Mouse (Mus musculus): ENCODE measurements around the gene Tmem220. TPM values are rescaled to one million over a fixed set of nuclear protein-coding genes. Genes with fewer than 3 reads are reported as not detected.
A peak's percentile ranks its signal among the peaks of the same experiment; 100 is the strongest.

Gene Tmem220
- polyA plus RNA-seq, 1 experiment from 2014 or later = 0.50 TPM

DNA sequence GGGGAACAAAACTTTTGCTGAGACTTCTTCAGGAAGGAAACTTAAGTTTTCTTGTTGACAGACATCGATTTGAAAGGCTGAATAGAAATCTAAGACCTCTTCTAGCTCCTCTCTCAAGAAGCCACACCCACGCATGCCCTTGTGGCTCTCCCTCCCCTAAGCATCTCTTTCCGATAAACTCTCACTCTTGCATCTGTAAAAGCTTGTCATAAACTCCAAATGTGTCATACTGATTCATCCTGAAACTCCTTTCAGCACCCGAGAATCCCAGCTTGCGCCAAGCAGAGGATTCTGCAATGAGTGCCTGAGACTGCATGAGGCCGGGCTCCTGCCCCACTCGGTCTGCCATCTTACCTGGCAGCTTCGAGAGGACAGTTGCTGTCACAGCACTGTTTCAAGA, 23.5 kb downstream of the Tmem220 start:
- H3K36me3 ChIP-seq (ENCODE audit: control insufficient read depth, insufficient read depth, low read length) = no peaks in the 10 kb centered on the region
- H3K4me2 ChIP-seq (ENCODE audit: low read length) = no peak overlapping the region
- no peak overlapping the region for H3K27ac ChIP-seq (ENCODE audit: low read depth, low read length)
- ATAC-seq = no peak
- H3K9me3 ChIP-seq (ENCODE audit: control insufficient read depth, low read length) = no peaks in the 10 kb centered on the region
- H3K4me1 ChIP-seq (ENCODE audit: control insufficient read depth, insufficient read depth, low read depth, low read length) = peaks cover 10% of the 10 kb centered on the region
- H3K4me3 ChIP-seq (ENCODE audit: low read length) = no peak overlapping the region
- no peak overlapping the region for H3K9ac ChIP-seq (ENCODE audit: low read depth, low read length)
- 91% methylated on average over 8 of the region's 8 CpGs for WGBS
- no peaks in the 10 kb centered on the region for H3K27me3 ChIP-seq (replicated peaks; ENCODE audit: control insufficient read depth, insufficient read depth, low read length)

DNA sequence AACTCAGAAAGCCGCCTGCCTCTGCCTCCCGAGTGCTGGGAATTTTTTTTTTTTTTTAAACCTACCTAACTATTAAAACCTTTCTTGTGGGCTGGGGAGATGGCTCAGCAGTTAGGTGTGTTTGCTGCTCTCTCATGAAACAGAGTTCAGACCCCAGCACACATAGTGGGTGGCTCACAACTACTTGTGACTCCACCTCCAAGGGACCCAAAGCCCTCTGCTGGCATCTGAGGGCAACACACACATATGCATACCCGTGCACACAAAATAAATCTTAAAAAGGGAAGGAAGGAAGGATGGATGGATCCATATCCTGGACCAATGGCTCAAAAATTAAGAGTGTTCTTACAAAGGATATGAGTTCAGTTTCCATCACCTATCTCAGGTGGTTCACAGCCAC, 24.3 kb downstream of the Tmem220 start:
- Histone ChIP-seq H3K9ac (ENCODE audit: low read depth, low read length) (no peak overlapping the region), H3K36me3 (ENCODE audit: control insufficient read depth, insufficient read depth, low read length) (no peaks in the 10 kb centered on the region), H3K4me3 (ENCODE audit: low read length) (no peak overlapping the region), H3K4me1 (ENCODE audit: control insufficient read depth, insufficient read depth, low read depth, low read length) (peaks cover 14% of the 10 kb centered on the region), H3K4me2 (ENCODE audit: low read length) (no peak overlapping the region), H3K27ac (ENCODE audit: low read depth, low read length) (no peak overlapping the region), H3K9me3 (ENCODE audit: control insufficient read depth, low read length) (no peaks in the 10 kb centered on the region), H3K27me3 (replicated peaks; ENCODE audit: control insufficient read depth, insufficient read depth, low read length) (no peaks in the 10 kb centered on the region)
- no peak for ATAC-seq
- 93% methylated on average over 3 of the region's 3 CpGs for WGBS

DNA sequence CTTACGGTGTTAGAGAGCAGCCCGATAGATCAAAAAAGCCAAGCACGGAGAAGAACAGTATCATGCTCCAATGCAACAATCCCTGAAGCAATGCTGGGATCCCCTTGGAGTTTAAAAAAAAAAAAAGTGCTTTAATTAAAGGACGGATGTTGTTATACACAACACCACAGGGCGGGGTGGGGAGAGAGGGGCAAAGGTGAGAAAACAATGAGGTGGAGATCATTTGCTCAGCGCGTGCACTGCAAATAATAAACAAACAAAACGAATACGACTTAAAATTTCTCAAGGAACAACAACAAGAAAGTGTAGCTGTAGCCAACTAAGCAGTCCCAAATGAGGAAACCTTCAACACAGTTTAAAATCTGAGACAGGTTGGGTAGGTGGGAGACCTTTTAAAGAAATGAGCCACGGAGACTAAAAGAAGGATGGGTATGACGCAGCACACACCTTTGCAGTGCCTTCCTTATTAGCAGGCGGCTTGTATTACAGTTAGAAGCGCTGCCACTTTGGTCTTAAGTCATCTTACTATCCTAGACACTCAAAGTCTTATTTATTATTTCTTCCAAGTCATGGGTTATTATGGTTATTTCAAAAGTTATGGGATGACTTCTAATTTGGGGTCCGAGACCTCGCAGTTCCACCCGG, 26.8 kb downstream of the Tmem220 start:
- H3K4me1 ChIP-seq (ENCODE audit: control insufficient read depth, insufficient read depth, low read depth, low read length) = peaks cover 14% of the 10 kb centered on the region
- H3K9ac ChIP-seq (ENCODE audit: low read depth, low read length) = peak overlapping the region; percentile 89
- peak overlapping the region; percentile 89 for H3K27ac ChIP-seq (ENCODE audit: low read depth, low read length)
- peaks cover 6% of the 10 kb centered on the region; the same call in 1 of the 2 replicates for H3K36me3 ChIP-seq (ENCODE audit: control insufficient read depth, insufficient read depth, low read length)
- peak overlapping the region; percentile 64 for H3K4me2 ChIP-seq (ENCODE audit: low read length)
- H3K27me3 ChIP-seq (replicated peaks; ENCODE audit: control insufficient read depth, insufficient read depth, low read length) = no peaks in the 10 kb centered on the region
- peak overlapping the region; percentile 99 for H3K4me3 ChIP-seq (ENCODE audit: low read length)
- ATAC-seq = peak; percentile 56; the same call in 1 of the 2 replicates
- no peaks in the 10 kb centered on the region for H3K9me3 ChIP-seq (ENCODE audit: control insufficient read depth, low read length)
- WGBS = 9% methylated on average over 16 of the region's 16 CpGs

DNA sequence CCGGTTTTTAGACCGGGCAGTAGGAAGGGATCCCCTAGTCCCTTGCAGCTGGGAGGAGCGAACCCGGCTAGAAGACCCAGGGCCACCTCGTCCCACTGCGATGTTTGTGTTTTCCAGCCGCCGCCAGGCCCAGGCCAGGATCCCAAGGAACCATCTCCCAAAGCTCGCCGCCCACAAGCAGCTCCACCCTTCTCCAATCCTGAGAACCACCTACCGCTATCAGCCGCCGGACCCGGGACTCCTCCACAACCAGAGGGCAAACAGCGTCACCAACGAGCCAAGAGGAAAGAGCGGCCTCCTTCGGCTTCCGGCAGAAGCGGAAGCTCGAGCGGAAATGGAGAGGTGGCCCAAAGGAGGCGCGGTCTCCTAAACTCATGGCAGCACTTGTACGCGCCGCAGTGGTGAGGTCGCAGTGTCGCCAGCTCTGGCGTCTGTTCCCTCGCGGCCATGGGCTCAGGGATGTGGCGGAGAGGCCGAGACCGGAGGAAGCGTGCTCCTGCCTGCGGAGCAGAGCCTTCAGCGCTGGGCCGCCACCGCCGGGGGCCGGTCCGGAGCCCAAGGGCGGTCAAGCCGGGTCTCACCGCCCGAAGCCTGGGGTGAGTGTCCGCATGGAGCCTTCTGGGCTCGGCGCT, 27.5 kb downstream of the Tmem220 start, which contains the start of the genes Adprm and Sco1:
Gene Adprm (minus strand): TSS at position 274 of the 632 bp plus-strand sequence.
Gene Sco1 (plus strand): TSS at position 350 of the 632 bp plus-strand sequence.
- under 1% methylated on average over 49 of the region's 50 CpGs for WGBS
- peak; percentile 98 for ATAC-seq
- Histone ChIP-seq H3K9me3 (ENCODE audit: control insufficient read depth, low read length) (no peaks in the 10 kb centered on the region), H3K4me2 (ENCODE audit: low read length) (peak within 1 kb of the TSS; percentile 78), H3K36me3 (ENCODE audit: control insufficient read depth, insufficient read depth, low read length) (peaks cover 9% of the 10 kb centered on the region), H3K4me1 (ENCODE audit: control insufficient read depth, insufficient read depth, low read depth, low read length) (peaks cover 14% of the 10 kb centered on the region), H3K27ac (ENCODE audit: low read depth, low read length) (peak within 1 kb of the TSS; percentile 89), H3K9ac (ENCODE audit: low read depth, low read length) (peak within 1 kb of the TSS; percentile 89), H3K27me3 (replicated peaks; ENCODE audit: control insufficient read depth, insufficient read depth, low read length) (no peaks in the 10 kb centered on the region), H3K4me3 (ENCODE audit: low read length) (peak within 1 kb of the TSS; percentile 99)

DNA sequence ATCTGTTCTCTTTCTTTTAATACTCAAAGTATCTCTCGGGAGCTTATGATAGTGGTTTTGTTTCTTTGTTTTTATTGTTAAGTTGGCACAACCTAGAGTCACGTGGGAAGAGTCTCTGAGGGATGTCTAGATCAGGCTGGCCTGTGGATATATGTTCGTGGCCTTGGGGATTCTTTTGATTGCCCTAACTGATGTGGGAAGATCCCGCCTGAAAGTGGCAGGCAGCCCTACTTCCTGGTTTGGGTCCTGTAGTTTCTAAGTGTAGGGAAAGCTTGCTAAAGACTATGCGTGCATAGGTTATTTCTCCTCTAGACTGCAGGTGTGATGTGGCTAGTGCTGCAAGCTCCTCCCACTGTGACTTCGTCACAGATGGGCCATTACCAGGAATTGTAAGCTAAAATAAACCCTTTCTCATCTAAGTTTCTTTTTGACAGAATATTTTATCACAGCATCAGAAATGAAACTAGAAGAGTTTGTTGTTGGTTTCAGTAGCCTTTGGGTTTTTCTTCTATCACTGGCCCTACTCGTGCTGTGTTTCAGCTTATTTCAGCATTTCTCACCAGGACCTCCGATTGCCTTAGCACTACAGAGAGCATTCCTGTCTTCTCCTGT, 29.9 kb downstream of the Tmem220 start:
- Histone ChIP-seq H3K4me1 (ENCODE audit: control insufficient read depth, insufficient read depth, low read depth, low read length) (peaks cover 14% of the 10 kb centered on the region), H3K9me3 (ENCODE audit: control insufficient read depth, low read length) (no peaks in the 10 kb centered on the region), H3K9ac (ENCODE audit: low read depth, low read length) (no peak overlapping the region), H3K4me3 (ENCODE audit: low read length) (no peak overlapping the region), H3K27me3 (replicated peaks; ENCODE audit: control insufficient read depth, insufficient read depth, low read length) (no peaks in the 10 kb centered on the region), H3K36me3 (ENCODE audit: control insufficient read depth, insufficient read depth, low read length) (peaks cover 26% of the 10 kb centered on the region), H3K27ac (ENCODE audit: low read depth, low read length) (no peak overlapping the region), H3K4me2 (ENCODE audit: low read length) (no peak overlapping the region)
- no peak for ATAC-seq
- WGBS = 93% methylated on average over 8 of the region's 8 CpGs

DNA sequence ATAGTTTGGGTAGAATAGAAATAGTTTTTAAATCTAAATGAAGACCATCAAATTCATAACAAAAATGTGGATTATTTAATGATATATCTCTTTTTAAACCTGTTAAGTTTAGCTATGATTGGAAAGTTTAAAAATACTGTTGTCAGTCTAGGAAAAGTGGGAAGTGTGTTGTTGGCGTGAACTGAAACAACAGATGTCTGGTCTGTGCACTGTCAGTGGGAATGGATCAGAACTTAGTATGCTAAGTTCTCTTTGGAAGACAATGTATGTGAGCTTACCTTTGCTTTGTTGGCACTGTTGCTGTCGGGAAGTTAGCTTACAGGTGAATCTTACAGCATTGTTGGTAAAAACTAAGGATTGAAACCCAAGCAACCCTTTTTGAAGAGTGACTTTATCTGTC, 36.4 kb downstream of the Tmem220 start:
- H3K4me2 ChIP-seq (ENCODE audit: low read length) = no peak overlapping the region
- peaks cover 47% of the 10 kb centered on the region for H3K36me3 ChIP-seq (ENCODE audit: control insufficient read depth, insufficient read depth, low read length)
- ATAC-seq = no peak
- no peaks in the 10 kb centered on the region for H3K9me3 ChIP-seq (ENCODE audit: control insufficient read depth, low read length)
- no peaks in the 10 kb centered on the region for H3K27me3 ChIP-seq (replicated peaks; ENCODE audit: control insufficient read depth, insufficient read depth, low read length)
- 90% methylated on average over 2 of the region's 2 CpGs for WGBS
- no peak overlapping the region for H3K27ac ChIP-seq (ENCODE audit: low read depth, low read length)
- no peaks in the 10 kb centered on the region for H3K4me1 ChIP-seq (ENCODE audit: control insufficient read depth, insufficient read depth, low read depth, low read length)
- no peak overlapping the region for H3K9ac ChIP-seq (ENCODE audit: low read depth, low read length)
- no peak overlapping the region for H3K4me3 ChIP-seq (ENCODE audit: low read length)

DNA sequence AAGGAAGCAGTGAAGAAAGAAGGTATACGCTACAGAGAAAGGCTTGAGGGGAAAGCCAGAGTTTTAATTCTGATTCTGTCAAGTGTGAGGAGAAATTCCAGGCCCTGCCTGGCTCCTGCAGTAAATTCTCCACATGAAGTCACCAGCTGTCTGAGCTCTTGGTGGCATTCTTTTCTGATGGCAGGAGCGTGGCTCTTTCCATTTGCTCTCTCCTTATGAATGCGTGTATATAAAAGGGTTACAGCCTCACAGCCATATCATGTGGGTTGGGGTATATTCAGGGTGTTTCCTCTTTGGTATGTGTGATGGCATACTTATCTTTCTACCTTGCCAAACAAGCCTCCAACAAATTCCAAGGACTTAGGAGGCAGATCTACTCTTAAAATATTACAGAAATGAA, 37.8 kb downstream of the Tmem220 start:
- Histone ChIP-seq H3K9ac (ENCODE audit: low read depth, low read length) (no peak overlapping the region), H3K9me3 (ENCODE audit: control insufficient read depth, low read length) (no peaks in the 10 kb centered on the region), H3K27me3 (replicated peaks; ENCODE audit: control insufficient read depth, insufficient read depth, low read length) (no peaks in the 10 kb centered on the region), H3K36me3 (ENCODE audit: control insufficient read depth, insufficient read depth, low read length) (peaks cover 40% of the 10 kb centered on the region), H3K4me1 (ENCODE audit: control insufficient read depth, insufficient read depth, low read depth, low read length) (no peaks in the 10 kb centered on the region), H3K4me3 (ENCODE audit: low read length) (no peak overlapping the region), H3K4me2 (ENCODE audit: low read length) (no peak overlapping the region), H3K27ac (ENCODE audit: low read depth, low read length) (no peak overlapping the region)
- 92% methylated on average over 3 of the region's 3 CpGs for WGBS
- ATAC-seq = no peak

DNA sequence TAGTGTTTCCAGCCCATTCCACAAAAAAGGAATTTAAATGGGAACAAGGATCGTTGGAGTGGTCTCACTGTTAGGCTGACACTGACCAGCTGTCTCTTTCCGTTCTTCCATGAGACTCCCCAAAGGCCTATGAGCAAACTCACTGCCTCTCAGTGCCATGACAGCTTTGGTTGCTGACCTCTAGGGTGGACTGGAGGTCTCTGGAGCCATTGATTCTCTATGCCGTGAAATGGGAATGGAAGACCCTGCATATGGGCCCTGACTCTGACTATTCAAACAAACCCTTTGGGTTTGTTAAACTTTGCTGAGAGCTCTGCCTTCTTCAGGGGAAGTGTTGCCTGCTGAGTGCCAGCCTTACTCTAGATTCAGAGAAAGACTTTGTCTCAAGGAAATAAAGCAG, 42.8 kb downstream of the Tmem220 start:
- Histone ChIP-seq H3K9me3 (ENCODE audit: control insufficient read depth, low read length) (no peaks in the 10 kb centered on the region), H3K36me3 (ENCODE audit: control insufficient read depth, insufficient read depth, low read length) (peaks cover 16% of the 10 kb centered on the region; the same call in 1 of the 2 replicates), H3K9ac (ENCODE audit: low read depth, low read length) (no peak overlapping the region), H3K4me1 (ENCODE audit: control insufficient read depth, insufficient read depth, low read depth, low read length) (no peaks in the 10 kb centered on the region), H3K4me3 (ENCODE audit: low read length) (no peak overlapping the region), H3K4me2 (ENCODE audit: low read length) (no peak overlapping the region), H3K27me3 (replicated peaks; ENCODE audit: control insufficient read depth, insufficient read depth, low read length) (no peaks in the 10 kb centered on the region), H3K27ac (ENCODE audit: low read depth, low read length) (no peak overlapping the region)
- ATAC-seq = no peak
- 86% methylated on average over 3 of the region's 3 CpGs for WGBS

DNA sequence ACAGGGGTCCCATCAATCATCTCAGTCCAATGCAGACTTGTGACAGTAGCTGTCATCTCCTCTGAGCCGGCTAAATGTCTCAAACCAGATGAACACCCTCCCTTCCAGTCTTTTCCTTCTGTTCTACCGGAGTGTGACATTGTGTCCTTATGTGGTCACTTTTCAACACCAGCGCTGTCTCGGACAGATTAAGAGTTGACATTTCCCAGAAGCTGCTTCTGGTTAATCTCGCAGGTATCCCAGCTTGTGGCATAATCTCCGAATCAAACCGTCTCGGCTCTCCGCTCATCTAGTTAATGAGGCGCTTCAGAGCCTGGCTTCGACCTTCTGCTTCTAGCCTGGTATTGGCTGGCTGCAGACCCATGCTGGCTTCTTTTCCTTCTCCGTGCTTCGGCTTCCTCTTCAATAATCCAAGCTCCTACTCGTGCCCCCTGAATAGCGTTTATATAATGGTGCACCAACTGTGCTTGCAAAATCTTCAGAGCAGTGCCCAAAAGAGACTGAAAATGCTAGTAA, 47.7 kb downstream of the Tmem220 start:
- no peak overlapping the region for H3K27ac ChIP-seq (ENCODE audit: low read depth, low read length)
- 59% methylated on average over 15 of the region's 15 CpGs for WGBS
- no peak overlapping the region for H3K9ac ChIP-seq (ENCODE audit: low read depth, low read length)
- no peak overlapping the region for H3K4me3 ChIP-seq (ENCODE audit: low read length)
- H3K9me3 ChIP-seq (ENCODE audit: control insufficient read depth, low read length) = no peaks in the 10 kb centered on the region
- H3K27me3 ChIP-seq (replicated peaks; ENCODE audit: control insufficient read depth, insufficient read depth, low read length) = no peaks in the 10 kb centered on the region
- H3K36me3 ChIP-seq (ENCODE audit: control insufficient read depth, insufficient read depth, low read length) = no peaks in the 10 kb centered on the region
- H3K4me2 ChIP-seq (ENCODE audit: low read length) = no peak overlapping the region
- no peaks in the 10 kb centered on the region for H3K4me1 ChIP-seq (ENCODE audit: control insufficient read depth, insufficient read depth, low read depth, low read length)
- ATAC-seq = no peak
